Mouse (Mus musculus) c-Kit-positive CD71-positive TER-119-positive erythroid progenitor cells, embryonic 14.5 days (primary cell): ENCODE measurements around the gene Fbln5.

Experiments used
- DNase-seq: peaks from one replicate; pipeline ENCODE4 v3.0.0-alpha.2; 2013; ENCODE audit warnings: low spot score

The Fbln5 gene

DNA sequence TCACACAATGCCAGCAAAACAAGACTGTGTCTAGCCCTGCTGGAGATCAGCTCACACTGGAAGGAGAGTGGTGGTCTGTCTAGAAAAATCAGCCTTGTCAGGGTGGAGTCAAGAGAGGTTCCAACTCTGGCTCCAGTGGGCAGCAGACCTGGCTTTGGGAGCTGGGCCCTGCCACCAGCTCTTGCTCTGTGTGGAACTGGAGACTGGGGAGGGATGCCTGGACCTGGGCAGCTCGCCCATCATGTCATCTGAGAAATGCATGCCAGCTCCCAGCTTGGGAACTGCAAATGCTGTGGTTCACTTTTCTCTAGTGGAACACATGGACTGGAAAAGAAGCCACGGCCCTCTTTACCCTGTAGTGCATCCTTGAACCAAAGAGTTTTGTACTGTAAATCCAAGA is 8.3 kb downstream of the Fbln5 start:
- DNase-seq, result no peak

DNA sequence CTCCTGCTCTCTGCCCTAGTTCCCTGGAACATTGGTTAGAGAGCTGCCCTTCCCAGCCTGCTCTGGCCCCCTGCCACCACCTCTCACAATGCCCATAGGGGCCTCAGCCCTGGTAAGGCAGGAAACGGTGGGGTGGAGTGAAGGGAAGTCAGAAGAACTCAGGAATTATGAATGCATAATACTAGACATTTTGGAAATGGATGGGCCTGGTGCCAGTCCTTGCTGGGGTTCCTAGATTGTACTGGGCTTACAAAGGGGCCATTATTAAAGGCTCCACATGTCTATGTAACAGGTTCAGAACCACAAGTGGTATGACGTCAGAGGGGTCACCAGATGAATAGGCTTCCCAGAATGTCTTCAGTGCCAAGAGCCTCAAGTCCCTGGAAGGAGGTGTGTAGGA is 11.5 kb downstream of the Fbln5 start:
- no peak for DNase-seq

DNA sequence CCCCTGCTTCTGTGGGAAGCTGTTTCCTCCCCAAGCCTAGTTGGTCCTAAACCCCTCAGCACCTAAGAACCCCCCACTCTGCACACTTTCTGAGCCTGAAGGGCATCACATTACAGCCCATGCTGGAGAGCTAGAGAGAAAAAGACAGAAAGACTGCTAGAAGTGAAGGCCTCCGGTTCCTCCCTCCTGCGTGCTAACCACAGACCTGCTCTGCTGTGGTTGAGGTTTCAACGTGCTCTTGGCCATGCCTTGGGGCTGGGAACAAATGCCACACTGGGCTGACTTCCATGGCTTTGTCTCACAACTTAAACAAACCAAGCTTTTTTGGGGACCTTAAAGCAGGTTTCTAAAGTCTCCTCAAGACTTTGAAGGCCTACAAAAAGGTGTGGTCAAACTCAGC is 16.4 kb downstream of the Fbln5 start:
- no peak for DNase-seq

DNA sequence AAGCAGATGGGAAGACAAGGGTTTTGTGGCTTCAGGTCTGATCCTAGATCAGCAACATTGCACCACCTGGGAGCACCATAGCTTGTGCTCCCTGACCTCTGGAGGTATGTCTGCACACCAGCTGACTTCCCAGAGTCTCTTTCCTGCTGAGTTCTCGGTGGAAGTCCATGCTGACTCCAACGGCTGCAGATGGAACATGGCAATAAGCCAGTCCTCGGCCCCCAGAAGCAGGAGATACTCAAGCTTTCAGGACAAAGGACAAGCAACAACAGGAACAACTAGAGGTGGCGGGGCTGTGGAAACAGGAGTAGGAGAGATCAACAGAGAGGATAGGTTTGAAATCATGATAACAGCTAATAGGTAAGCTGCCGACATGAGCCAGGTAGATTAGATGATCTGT is 17.1 kb downstream of the Fbln5 start:
- DNase-seq, result no peak

DNA sequence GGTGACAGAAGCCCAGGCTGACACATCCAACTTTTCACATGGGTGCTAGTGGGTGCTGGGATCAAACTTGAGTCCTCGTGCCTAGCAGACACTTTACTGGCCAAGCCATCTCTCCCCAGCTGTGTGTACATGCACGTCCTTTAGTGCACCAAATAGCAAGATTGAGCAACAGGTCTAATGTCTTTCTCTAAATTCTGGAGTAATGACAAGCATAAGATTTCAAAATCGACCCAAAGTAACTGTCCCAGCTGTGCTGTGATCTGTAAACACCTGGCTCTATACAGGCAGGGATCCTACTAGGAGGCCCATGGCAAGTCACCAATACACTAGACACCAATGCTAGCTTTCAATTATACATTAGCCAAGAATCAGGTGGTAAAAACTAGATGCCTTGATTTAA is 17.8 kb downstream of the Fbln5 start:
- DNase-seq, result no peak

DNA sequence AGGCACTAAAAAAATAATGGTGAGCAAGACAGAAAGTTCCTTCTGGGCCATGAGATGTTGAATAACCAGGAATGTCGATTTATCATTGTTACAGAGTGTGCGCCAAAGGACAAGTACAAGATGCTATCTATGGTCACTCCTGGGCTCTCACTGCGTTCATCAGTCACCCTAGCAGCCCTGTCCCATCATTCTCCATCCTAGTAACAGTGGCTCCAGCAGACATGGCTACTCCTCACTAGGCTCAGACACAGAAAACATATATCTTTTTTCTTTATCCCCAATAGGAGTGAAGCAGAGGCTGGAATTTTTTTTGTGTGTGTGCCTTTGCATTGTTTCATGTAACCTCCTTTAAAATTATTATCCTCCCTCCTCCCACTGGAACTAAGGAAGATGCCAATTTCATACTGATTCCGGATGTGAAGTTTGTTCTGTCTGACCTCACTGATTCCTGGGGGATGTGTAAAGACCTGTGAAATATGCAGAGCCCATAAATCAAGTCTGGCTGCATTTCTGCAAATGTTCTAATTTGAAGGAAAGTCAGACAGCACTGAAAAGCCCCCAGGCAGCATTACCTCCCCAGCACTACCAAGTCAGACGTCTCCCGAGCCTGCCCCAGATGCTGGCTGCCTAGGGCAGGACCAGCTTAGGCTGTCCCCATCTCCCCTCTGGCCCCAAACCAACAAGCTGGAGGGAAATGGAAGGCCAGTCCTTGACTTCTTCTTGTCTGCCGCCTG is 20.5 kb downstream of the Fbln5 start:
- DNase-seq, result no peak

DNA sequence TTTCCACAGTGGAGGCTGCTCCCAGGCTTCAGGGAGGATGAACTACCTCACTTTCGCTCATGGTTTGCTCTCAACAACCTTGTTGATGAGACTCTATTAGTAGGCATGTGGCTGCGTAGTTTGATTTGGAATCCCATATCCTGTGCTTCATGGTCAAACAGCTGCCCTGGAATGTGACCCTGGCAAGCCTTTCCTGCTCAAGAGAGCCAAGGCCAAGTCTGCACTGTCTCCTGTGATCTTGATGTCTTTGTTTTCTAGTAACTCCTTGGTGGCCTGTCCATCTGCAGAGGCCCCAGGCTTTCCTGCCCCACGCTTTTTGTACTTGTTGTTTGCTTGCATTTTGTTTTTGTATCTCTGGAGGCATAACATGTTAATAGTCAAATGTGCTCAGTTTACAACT is 24.4 kb downstream of the Fbln5 start:
- no peak for DNase-seq

DNA sequence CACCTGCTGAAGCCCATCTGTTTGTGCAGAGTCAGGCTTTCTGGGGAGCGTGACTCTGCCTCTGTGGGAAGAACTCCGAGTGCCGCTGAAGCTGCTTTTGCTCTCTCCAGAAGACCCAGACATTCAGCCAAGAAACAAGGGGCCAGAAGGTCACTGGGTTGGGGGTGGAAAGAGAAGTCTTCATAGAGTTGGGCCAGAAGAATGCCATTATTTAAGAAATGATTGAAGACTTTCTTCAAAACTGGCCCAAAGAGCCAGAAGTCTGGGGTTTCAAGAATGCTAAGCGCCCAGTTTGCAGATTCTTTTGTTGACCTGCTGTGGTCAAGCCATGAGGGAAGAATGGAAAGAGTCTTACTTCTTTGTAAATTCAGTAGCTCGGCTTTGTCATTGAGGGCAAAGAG is 25.6 kb downstream of the Fbln5 start:
- no peak for DNase-seq

DNA sequence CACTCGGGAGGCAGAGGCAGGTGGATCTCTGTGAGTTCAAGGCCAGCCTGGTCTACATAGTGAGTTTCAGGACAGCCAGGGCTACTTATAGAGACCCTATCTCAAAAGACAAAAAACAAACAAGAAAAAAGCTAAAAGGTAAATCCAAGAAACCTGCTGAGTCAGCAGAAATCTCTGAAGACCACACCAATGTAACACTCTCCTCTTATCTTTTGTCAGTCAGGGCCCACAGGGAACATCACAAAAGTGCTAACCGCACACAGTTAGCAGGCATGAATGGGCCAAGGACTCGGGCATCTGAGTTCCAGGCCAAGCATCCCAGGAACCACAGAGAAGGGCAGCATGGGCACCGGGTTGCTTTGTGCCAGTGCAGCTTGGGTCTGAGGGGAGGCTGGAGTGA is 26.2 kb downstream of the Fbln5 start:
- no peak for DNase-seq

DNA sequence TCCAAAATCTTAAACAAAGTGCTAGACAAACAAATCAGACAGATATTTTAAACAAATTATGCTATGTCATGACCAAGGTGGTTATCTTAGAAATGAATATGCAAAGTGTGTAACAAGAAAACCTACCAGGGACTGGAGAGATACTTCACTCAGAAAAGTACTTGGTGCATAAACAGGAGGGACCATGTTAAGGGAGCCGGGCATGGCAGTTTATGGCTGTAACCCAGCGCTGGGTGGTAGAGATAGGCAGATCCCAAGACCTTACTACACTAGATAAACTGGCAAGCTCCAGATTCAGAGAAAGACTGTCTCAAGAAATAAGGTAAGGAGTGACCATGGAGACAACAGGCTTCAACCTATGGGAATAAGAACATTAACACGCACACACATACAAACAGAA is 29.1 kb downstream of the Fbln5 start:
- no peak for DNase-seq

DNA sequence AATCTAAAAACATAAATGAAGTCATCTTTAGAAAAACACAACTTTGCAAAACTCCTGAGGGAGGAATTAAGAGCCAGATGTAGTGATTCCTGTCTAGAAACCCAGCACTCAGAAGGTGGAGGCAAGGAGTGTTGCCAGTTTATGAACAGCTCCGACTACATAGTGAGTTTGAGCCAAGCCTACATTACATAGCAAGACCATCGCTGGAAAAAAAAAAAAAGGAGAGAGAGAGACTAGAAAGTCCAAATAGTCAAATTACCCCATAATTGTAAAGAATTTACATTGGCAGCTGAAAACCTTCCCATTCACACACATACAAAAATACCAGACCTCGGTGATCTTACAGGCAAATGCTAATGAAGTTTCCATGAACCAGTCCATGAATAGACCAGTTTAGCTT is 29.6 kb downstream of the Fbln5 start:
- no peak for DNase-seq

DNA sequence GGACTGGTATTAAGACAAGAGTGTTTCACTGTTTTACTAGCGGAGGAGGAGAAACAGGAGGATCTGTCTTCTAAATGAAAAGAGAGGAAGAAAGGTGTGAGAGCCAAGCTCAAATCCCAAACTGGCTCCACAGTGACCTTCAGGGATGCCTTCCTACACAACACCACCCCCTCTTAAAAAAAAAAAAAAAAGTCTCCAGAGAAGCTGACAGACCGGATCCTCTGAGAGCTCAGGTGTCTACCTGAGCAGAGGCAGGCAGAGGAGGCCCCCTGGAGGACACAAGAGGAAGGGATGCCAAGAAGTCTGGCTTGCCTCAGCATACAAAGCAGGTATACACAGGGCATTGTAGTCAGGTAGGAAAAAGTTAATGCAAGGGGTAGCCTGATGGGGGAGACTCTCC is 36.1 kb downstream of the Fbln5 start:
- no peak for DNase-seq

DNA sequence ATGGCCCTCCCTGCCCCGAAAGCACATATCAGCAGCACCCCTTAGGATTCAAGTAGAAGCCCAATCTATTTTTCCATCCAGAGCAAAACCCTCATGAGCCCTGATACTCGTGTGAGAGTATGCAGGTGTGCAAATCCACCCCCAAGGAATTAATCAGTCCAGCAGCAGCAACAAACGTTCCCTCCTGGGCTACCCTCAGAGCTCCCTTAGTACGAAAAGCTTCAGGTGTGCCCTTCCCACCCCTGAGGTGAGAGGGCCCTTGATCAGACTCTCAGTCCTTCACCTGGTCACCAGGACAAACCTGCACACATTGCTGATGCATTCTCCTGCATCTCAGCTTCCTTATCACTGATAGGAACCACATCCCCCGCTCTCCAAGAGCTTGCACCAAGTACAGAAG is 37.9 kb downstream of the Fbln5 start:
- DNase-seq, result no peak

DNA sequence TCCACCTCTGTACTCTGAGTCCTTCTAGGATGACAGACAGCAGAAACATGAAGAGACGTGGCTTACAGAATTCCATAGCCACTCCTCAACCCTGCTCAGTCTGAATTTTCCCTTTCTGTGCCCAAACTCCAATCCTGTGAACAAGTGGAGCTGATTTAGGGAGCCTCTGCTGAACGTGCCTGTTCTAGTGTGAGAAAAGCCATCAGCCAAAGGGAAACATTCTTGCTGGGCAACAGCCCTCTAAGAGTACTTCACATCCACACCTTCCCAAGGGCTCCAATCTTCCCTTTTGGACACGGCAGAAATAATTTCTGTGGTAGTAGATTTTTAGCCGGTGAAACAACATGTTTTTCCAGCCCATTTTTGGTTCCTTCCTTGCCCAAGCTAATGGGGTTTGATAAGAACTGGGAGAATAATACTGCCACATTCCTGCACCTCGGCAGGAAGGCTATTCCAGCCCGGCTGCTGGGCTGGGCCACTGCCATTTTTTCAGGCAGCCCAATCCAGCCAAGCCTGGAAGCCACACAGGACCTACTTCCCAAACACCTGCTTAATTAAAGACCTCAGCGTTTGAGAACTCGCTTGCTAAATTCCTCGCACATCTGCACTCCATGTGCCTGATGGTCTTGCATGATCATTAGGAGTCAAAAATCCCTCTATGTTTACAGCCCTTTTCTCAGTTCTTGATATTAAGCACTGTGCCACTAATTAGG is 41.1 kb downstream of the Fbln5 start:
- DNase-seq, result no peak

DNA sequence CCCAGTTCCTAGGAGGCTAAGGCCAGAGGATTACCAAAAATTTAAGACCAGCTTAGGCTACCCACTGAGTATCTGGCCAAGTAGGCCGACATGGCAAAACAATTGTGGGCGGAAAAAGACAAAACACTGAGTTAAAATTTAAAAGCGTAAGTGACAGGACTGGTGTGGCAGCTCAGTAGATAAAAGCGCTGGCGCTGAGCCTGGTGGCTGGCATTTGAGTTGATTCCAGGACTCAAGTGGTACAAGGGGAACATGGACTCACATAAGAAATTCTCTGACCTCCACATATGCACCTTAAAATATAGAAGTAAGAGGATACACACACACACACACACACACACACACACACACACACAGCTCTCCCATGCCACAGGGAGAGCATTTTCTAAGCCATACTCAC is 42.5 kb downstream of the Fbln5 start:
- no peak for DNase-seq

DNA sequence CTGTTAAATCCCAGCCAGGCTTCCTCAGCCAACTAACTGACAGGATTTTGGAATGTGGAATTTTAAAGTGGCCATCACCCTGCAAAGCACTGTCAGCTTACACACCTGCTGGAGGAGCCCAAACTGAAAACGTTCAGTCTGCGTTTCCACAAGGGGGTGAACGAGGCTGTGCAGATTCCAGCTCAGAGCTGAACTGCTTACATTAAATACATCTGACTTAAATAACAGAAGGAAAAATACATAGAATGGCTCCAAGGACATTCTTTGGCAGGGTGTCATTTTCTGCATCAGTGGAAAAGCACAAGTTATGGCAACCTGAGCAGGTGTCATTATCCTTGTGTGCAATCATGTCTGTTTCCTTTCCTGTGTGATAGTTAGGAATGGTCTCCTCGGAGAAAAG is 44.7 kb downstream of the Fbln5 start:
- DNase-seq, result no peak

DNA sequence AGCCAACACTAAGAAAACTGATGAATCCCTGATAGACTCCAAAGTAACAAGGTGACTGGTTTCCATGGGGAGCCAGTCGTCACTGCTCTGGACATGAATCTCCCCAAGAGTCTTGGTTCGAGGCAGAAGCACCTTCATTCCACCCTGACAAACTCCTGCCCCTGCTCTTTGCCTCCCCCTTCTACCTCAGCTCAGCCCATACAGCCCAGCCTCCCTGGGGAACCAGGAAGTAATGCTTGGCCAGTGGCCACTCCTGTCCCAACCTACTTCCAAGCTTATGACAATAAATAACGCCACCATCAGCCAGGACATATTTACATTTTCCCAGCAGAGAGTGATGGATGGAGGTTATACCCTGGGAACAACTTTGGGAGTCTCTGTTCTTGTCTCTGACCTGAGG is 45.9 kb downstream of the Fbln5 start:
- no peak for DNase-seq

DNA sequence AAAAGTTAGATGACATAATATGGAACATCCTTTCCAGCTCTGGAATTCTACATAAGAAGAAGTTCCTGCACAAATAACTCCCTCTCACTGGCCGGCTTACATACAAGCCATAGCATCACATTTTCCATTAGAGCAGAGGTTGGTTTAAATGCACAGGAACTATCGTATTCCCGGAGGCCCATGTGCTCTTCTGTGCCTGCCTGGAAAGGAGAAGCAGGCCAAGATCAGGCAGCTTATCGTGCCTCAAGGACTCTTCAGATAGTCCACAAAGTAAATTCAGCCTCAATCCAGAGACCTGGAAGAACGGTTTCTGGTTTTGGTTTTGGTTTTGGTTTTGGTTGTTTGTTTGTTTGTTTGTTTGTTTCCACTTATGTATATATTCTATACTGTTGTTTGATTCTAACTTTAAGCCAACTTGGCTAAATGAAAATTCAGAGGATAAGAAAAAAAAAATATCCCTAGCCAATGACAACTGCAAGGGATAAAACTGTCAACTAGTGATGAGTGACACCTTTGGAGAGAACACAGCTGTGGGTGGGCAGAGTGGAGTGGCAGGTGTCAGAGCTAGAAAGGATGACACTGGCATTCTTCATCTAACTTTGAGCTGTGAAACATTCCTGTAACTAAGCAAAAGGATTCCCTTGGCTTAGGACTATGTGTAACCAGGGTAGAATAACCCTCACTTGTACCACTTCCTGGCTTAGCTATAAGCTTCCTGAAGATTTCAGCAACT is 48.4 kb downstream of the Fbln5 start:
- no peak for DNase-seq

DNA sequence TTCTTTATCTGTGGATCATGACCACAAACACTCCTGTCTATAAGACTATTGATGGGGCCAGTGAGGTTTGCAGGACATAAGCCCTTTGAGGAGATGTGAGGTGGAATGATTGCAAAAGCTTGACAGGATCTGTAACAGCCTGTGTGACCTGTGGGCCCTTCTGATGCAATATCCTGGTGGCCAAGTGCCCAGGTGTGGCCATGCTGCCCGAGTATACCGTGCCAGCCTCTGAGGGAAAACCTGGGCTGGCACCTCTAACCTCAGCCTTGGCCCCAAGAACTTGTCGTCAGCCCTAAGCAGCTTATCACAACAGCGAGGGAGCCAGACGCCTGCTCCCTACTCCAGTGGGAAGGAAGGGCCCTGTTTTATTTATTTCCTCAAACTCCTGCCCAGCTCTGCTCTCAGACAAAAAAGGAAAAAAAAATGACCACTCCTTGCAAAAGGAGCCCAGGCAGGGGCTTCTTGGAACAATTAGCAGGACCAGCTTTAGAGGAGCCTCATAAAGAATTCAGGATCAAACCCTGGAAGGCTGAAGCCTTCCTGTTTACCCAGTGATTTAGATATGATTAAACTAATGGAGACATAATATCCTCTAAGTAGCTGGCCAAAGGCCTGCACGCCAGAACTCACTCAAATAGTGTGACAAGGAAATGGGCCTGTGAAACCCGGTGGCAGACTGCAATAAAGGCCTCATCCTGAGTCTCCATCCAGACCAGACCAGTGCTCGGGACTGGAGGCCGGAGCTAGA is 51.4 kb downstream of the Fbln5 start:
- DNase-seq, result no peak

DNA sequence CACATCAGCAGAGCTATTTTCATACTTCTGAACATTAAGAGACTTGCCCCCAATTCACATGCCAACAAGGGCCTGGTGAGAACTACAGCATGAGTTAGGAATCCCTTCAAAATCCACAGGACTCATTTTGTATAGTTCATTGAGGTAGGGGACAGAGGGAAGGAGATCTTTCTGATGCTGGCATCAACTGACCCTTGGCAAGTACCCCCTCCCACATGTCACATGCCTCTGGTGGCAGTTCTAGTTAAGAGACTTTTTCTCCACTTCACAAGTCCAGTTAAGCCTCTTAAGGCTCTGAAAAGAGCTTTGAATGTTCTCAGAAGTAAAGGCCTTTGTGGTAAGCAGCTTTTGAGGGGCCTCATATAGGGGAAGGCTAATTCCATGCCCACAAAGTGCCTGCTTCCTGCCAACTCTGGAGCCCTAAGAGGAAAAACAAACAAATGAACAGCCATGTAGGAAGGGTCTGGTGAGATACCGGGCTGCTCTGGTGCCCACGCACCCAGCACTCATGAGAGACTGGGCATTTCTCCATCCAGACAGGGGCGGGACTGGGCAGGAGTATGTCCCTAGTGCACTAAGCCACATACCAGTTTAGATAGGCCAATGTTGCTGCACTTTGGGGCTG is 52.5 kb downstream of the Fbln5 start:
- no peak for DNase-seq

DNA sequence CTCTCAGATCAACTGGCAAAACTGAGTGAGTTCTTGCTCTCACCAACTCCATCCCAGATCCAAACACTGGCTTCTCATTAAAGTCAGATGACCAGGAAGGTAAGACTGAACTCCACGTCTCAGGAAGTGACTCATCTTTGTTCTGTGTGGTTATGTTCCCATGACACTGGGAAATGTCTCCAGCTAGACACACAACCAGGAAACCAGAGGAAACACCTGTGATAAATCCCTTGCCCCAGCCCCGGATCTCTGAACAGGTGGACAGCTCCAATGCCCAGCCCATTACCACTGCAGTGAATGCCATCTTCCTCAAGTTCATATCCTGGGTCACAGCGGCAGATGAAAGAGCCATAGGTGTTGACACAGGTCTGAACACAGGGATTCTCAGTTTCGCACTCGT is 54.0 kb downstream of the Fbln5 start:
- DNase-seq, result no peak

DNA sequence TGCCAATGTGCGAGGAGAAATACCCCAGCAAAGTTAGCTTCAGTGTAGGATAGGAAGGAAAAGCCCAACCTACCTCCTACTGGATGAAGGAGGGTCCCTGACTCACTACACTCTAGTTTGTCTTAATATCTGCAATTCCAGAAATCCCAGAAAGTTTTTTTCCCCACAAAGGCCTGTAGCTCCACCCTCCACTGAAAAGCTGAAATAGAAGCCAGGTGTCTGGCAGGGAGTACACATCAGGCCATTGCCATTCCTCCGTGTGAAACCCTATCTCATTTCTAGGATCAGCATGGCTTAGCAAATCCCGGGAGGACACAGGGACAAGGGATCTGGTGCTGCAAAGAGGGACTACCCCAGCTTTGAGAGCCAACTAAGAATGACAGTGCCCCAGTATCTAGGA is 55.8 kb downstream of the Fbln5 start:
- DNase-seq, result no peak
